Mouse (Mus musculus): ENCODE measurements around the gene Gm12216.

- TF ChIP-seq EP300 (IDR thresholded peaks at IDR 0.05; ENCODE audit: low read depth) (no peak), CTCF (IDR thresholded peaks at IDR 0.05; ENCODE audit: low read depth) (no peak)
Observed at GRCm38 (mm10) chr11:53821945-53822338, 37.1 kb downstream of the Gm12216 start.
